Mouse (Mus musculus) limb, embryonic 12.5 days (tissue): ENCODE measurements around the gene Rasl12. TPM values are rescaled to one million over a fixed set of nuclear protein-coding genes. Genes with fewer than 3 reads are reported as not detected.

ENCODE experiments used
- ATAC-seq: fragments of 200-750 bp; cut with Nextera tagmentation; 2 replicates; pipeline ENCODE4 v1.8.0; 2017; ENCODE audit warnings: low read depth, moderate TSS enrichment; ENCODE audit not compliant: insufficient number of reproducible peaks, insufficient read depth, low FRiP score, low TSS enrichment
- H3K27ac ChIP-seq: fragments of 300-500 bp; sonication (generic); 2 replicates; pipeline ENCODE4 v1.5.1; 2016; ENCODE audit warnings: mild to moderate bottlenecking, moderate library complexity
- H3K27me3 ChIP-seq: fragments of 300-500 bp; sonication (generic); 2 replicates; pipeline ENCODE4 v1.6.1; 2016; ENCODE audit warnings: mild to moderate bottlenecking, moderate library complexity
- H3K36me3 ChIP-seq: fragments of 300-500 bp; sonication (generic); 2 replicates; pipeline ENCODE4 v1.6.1; 2016; ENCODE audit warnings: mild to moderate bottlenecking, moderate library complexity
- H3K4me1 ChIP-seq: fragments of 300-500 bp; sonication (generic); replicated peaks from 2 replicates; pipeline ENCODE4 v1.6.1; 2016
- H3K4me2 ChIP-seq: fragments of 300-500 bp; sonication (generic); 2 replicates; pipeline ENCODE4 v1.6.1; 2016; ENCODE audit warnings: mild to moderate bottlenecking, moderate library complexity
- H3K4me3 ChIP-seq: fragments of 300-500 bp; sonication (generic); replicated peaks from 2 replicates; pipeline ENCODE4 v1.5.1; 2016; ENCODE audit warnings: mild to moderate bottlenecking
- H3K9ac ChIP-seq: fragments of 300-500 bp; sonication (generic); replicated peaks from 2 replicates; pipeline ENCODE4 v1.6.1; 2016; ENCODE audit warnings: mild to moderate bottlenecking, moderate library complexity
- H3K9me3 ChIP-seq: fragments of 300-500 bp; sonication (generic); 2 replicates; pipeline ENCODE4 v1.6.1; 2016; ENCODE audit warnings: mild to moderate bottlenecking, moderate library complexity
- WGBS: fragments of 180-500 bp; shearing (Covaris S2); methylation state at CpG from one replicate; pipeline ENCODE4 v1.1.7; 2016; 5-methylcytosine and 5-hydroxymethylcytosine counted together
- polyA plus RNA-seq: library from polyadenylated mRNA; unstranded; fragments of >200 nt; fragmentation: Nextera tagmentation; extraction: Ambion mirVana; gene quantifications from 2 replicates; pipeline ENCODE4 v1.2.1, GENCODE M21; 2016

Gene Rasl12
- polyA plus RNA-seq, 1 experiment from 2014 or later = 10.4 TPM

- ATAC-seq = no peak
- H3K4me2 ChIP-seq = no peak overlapping the region
- H3K27me3 ChIP-seq = peaks cover 52% of the 10 kb centered on the region
- H3K27ac ChIP-seq = no peak overlapping the region
- no peak overlapping the region for H3K9ac ChIP-seq
- H3K9me3 ChIP-seq = no peaks in the 10 kb centered on the region
- H3K4me3 ChIP-seq = no peak overlapping the region
- H3K4me1 ChIP-seq = peaks cover 16% of the 10 kb centered on the region; the same call in 1 of the 2 replicates
- 56% methylated on average over 2 of the region's 2 CpGs for WGBS
- no peaks in the 10 kb centered on the region for H3K36me3 ChIP-seq
These were observed 4.7 kb upstream of the Rasl12 start for GRCm38 (mm10) chr9:65393606-65394005.

- Histone ChIP-seq H3K4me2 (no peak overlapping the region), H3K4me3 (no peak overlapping the region), H3K27me3 (peaks cover 44% of the 10 kb centered on the region), H3K27ac (no peak overlapping the region), H3K36me3 (no peaks in the 10 kb centered on the region), H3K9ac (no peak overlapping the region), H3K9me3 (no peaks in the 10 kb centered on the region), H3K4me1 (peaks cover 20% of the 10 kb centered on the region; the same call in 1 of the 2 replicates)
- no peak for ATAC-seq
- 61% methylated on average over 2 of the region's 2 CpGs for WGBS
These were observed 3.9 kb upstream of the Rasl12 start for GRCm38 (mm10) chr9:65394360-65394759.

- Histone ChIP-seq H3K9me3 (no peaks in the 10 kb centered on the region), H3K27me3 (no peaks in the 10 kb centered on the region), H3K4me2 (no peak overlapping the region), H3K4me3 (no peak overlapping the region), H3K9ac (no peak overlapping the region), H3K4me1 (peaks cover 11% of the 10 kb centered on the region; the same call in 1 of the 2 replicates), H3K36me3 (no peaks in the 10 kb centered on the region), H3K27ac (no peak overlapping the region)
- 89% methylated on average over 6 of the region's 6 CpGs for WGBS
- no peak for ATAC-seq
These were observed 1.6 kb downstream of the Rasl12 start for GRCm38 (mm10) chr9:65399934-65400333.

- H3K4me1 ChIP-seq = no peaks in the 10 kb centered on the region
- no peaks in the 10 kb centered on the region for H3K27me3 ChIP-seq
- no peaks in the 10 kb centered on the region for H3K36me3 ChIP-seq
- no peak overlapping the region for H3K27ac ChIP-seq
- WGBS = 77% methylated on average over 15 of the region's 15 CpGs
- ATAC-seq = no peak
- H3K9me3 ChIP-seq = no peaks in the 10 kb centered on the region
- H3K9ac ChIP-seq = no peak overlapping the region
- no peak overlapping the region for H3K4me3 ChIP-seq
- no peak overlapping the region for H3K4me2 ChIP-seq
These were observed 6.3 kb downstream of the Rasl12 start for GRCm38 (mm10) chr9:65404331-65405183.

- no peak for ATAC-seq
- Histone ChIP-seq H3K4me2 (no peak overlapping the region), H3K27ac (no peak overlapping the region), H3K27me3 (no peaks in the 10 kb centered on the region), H3K4me1 (no peaks in the 10 kb centered on the region), H3K9ac (no peak overlapping the region), H3K36me3 (no peaks in the 10 kb centered on the region), H3K4me3 (no peak overlapping the region), H3K9me3 (no peaks in the 10 kb centered on the region)
- 86% methylated on average over 2 of the region's 2 CpGs for WGBS
These were observed 6.8 kb downstream of the Rasl12 start for GRCm38 (mm10) chr9:65405184-65405449.

GRCm38 (mm10) chr9:65407327-65407726, 9.0 kb downstream of the Rasl12 start:
- Histone ChIP-seq H3K36me3 (no peaks in the 10 kb centered on the region), H3K27me3 (no peaks in the 10 kb centered on the region), H3K4me2 (no peak overlapping the region), H3K4me1 (no peaks in the 10 kb centered on the region), H3K4me3 (no peak overlapping the region), H3K9ac (no peak overlapping the region), H3K9me3 (no peaks in the 10 kb centered on the region), H3K27ac (no peak overlapping the region)
- no peak for ATAC-seq
- WGBS = 72% methylated on average over 5 of the region's 5 CpGs

GRCm38 (mm10) chr9:65407861-65408260, 9.6 kb downstream of the Rasl12 start:
- Histone ChIP-seq H3K36me3 (no peaks in the 10 kb centered on the region), H3K9ac (no peak overlapping the region), H3K9me3 (no peaks in the 10 kb centered on the region), H3K4me2 (no peak overlapping the region), H3K27me3 (no peaks in the 10 kb centered on the region), H3K4me1 (no peaks in the 10 kb centered on the region), H3K27ac (no peak overlapping the region), H3K4me3 (no peak overlapping the region)
- no peak for ATAC-seq
- 69% methylated on average over 3 of the region's 3 CpGs for WGBS

- ATAC-seq = no peak
- H3K9ac ChIP-seq = no peak overlapping the region
- H3K4me1 ChIP-seq = no peaks in the 10 kb centered on the region
- no peaks in the 10 kb centered on the region for H3K9me3 ChIP-seq
- H3K36me3 ChIP-seq = no peaks in the 10 kb centered on the region
- no peak overlapping the region for H3K4me2 ChIP-seq
- no peak overlapping the region for H3K4me3 ChIP-seq
- H3K27ac ChIP-seq = no peak overlapping the region
- 69% methylated on average over 5 of the region's 5 CpGs for WGBS
- no peaks in the 10 kb centered on the region for H3K27me3 ChIP-seq
These were observed 10.6 kb downstream of the Rasl12 start for GRCm38 (mm10) chr9:65408871-65409295.

- H3K4me2 ChIP-seq = no peak overlapping the region
- no peaks in the 10 kb centered on the region for H3K27me3 ChIP-seq
- no peak overlapping the region for H3K4me3 ChIP-seq
- no peaks in the 10 kb centered on the region for H3K9me3 ChIP-seq
- no peaks in the 10 kb centered on the region for H3K4me1 ChIP-seq
- no peaks in the 10 kb centered on the region for H3K36me3 ChIP-seq
- no peak for ATAC-seq
- H3K27ac ChIP-seq = no peak overlapping the region
- 98% methylated on average over 8 of the region's 8 CpGs for WGBS
- H3K9ac ChIP-seq = no peak overlapping the region
These were observed 12.1 kb downstream of the Rasl12 start for GRCm38 (mm10) chr9:65410378-65410777.

GRCm38 (mm10) chr9:65411326-65411725, 13.0 kb downstream of the Rasl12 start:
- no peak overlapping the region for H3K9ac ChIP-seq
- no peak overlapping the region for H3K4me2 ChIP-seq
- WGBS = 78% methylated on average over 3 of the region's 3 CpGs
- no peak overlapping the region for H3K27ac ChIP-seq
- no peak overlapping the region for H3K4me3 ChIP-seq
- no peaks in the 10 kb centered on the region for H3K4me1 ChIP-seq
- H3K27me3 ChIP-seq = no peaks in the 10 kb centered on the region
- H3K36me3 ChIP-seq = no peaks in the 10 kb centered on the region
- ATAC-seq = no peak
- no peaks in the 10 kb centered on the region for H3K9me3 ChIP-seq

GRCm38 (mm10) chr9:65417738-65418137, 19.4 kb downstream of the Rasl12 start:
- Histone ChIP-seq H3K27ac (0 out of 2 replicates have a peak overlapping the region, but pooled peaks have one; percentile 5), H3K4me1 (0 out of 2 replicates have a peak, but pooled peaks cover 4% of the 10 kb centered on the region), H3K9me3 (no peaks in the 10 kb centered on the region), H3K36me3 (no peaks in the 10 kb centered on the region), H3K27me3 (no peaks in the 10 kb centered on the region), H3K4me2 (no peak overlapping the region), H3K4me3 (no peak overlapping the region), H3K9ac (no peak overlapping the region)
- WGBS = 22% methylated on average over 3 of the region's 3 CpGs
- ATAC-seq = no peak

GRCm38 (mm10) chr9:65419633-65420032, 21.3 kb downstream of the Rasl12 start:
- ATAC-seq = no peak

More at GRCm38 (mm10) chr9:65419633-65420032, 21.3 kb downstream of the Rasl12 start:
- WGBS = 73% methylated on average over 3 of the region's 3 CpGs
- H3K9ac ChIP-seq = no peak overlapping the region
- H3K27me3 ChIP-seq = no peaks in the 10 kb centered on the region
- H3K36me3 ChIP-seq = no peaks in the 10 kb centered on the region
- H3K4me2 ChIP-seq = no peak overlapping the region
- H3K9me3 ChIP-seq = no peaks in the 10 kb centered on the region
- no peak overlapping the region for H3K27ac ChIP-seq
- H3K4me3 ChIP-seq = no peak overlapping the region
- peaks cover 10% of the 10 kb centered on the region; the same call in 1 of the 2 replicates for H3K4me1 ChIP-seq
